Mouse (Mus musculus) olfactory bulb, adult 2 months (tissue): ENCODE measurements at regions not wholly inside any gene's neighbourhood (a gene's known extent, or its start where the extent isn't known, plus 50 kb on each side); places are given as distances from the start of the nearest gene placed in this dataset.

ENCODE experiments used
- CTCF ChIP-seq: fragments of 200-500 bp; IDR thresholded peaks from 2 replicates; pipeline ENCODE4 v1.5.1; 2012; ENCODE audit warnings: low read depth, mild to moderate bottlenecking, low read length, moderate library complexity; ENCODE audit not compliant: insufficient read depth
- POLR2A ChIP-seq: fragments of 200-500 bp; IDR thresholded peaks from 2 replicates; pipeline ENCODE4 v1.6.1; 2012; ENCODE audit warnings: mild to moderate bottlenecking, low read depth, low read length, moderate library complexity; ENCODE audit not compliant: insufficient read depth

- TF ChIP-seq CTCF (no peak), POLR2A (no peak)
These were observed 157.7 kb downstream of the Ktn1 start for GRCm38 (mm10) chr14:47805771-47806535.
